Mouse (Mus musculus): ENCODE results near the gene Sf3b6.

DNA sequence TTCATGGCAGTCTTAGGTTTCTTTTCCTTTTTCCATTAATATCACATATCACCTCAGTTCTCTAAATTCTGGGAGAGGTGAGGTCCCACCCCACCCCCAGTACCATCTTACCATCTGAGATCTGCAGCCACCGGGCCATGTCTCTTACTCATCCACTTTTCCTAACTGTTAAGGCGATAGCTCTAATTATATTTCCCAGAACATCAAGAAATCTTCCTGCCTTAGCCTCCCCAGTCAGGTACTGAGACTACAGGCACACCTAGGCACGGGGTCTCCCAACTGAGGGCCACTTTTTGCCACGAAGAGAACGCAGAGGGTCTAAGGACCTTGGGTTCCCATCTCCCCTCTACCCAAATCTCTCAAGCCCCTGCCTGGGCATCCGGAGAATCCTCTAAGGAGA is 56.2 kb downstream of the Sf3b6 start:
- TF ChIP-seq CTCF (IDR thresholded peaks at IDR 0.05; ENCODE audit: low read depth, low read length): no peak
- TF ChIP-seq POLR2A (IDR thresholded peaks at IDR 0.05; ENCODE audit: insufficient read depth, low read length): no peak
- TF ChIP-seq EP300 (IDR thresholded peaks at IDR 0.05; ENCODE audit: insufficient read depth, low read depth, low read length): no peak
